Mouse (Mus musculus): ENCODE data around the gene Lce1e.
"Not testable (repeated sequence)": the region's sequence is repeated elsewhere in the genome, so short reads cannot be mapped to it uniquely, and the experiment has no call there.

Lce1e gene

GRCm38 (mm10) chr3:92708974-92709373 is at the start of gene Lce1e:
Gene Lce1e (minus strand): TSS chr3:92709074.
- DNase-seq: no peak

DNA sequence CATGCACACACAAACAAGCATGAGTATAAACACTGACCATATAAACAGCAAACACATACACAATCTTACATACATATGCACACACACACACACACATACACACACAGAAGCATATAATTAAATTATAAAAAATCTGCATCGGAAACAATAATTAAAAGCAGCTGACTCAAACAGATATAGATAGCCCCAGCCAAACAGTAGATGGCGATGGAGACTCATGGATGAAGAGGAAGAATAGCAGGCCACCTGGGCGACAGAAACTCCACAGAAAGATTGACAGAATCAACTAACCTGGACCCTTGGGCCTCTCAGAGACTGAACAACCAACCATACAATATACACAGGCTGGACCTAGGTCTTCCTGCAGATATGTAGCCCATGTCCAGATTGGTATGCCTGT is 44.3 kb upstream of the Lce1e start:
- peak; percentile 5 for DNase-seq

DNA sequence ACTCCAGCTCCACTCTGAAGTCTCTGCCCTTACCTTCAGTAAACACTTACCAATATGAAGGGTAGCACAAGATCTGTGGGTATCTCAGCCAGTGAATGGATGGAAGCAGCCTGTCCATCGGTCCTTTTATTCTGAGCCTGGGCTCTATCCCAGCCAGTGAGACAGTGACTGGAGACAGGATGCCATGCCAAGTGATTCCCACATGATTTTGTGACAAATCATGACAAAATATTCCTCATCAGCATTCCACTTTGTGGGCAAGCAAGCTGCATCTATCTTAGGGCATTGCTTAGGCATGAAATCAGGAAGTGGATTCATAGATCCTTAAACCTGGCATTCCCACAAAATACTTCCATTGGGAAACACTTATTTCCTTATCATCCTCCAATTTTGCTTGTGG is 43.4 kb upstream of the Lce1e start, which contains the start of gene Lce1g:
Lce1g (minus strand) TSS at position 101 of the 400 bp plus-strand sequence.
- DNase-seq: no peak

DNA sequence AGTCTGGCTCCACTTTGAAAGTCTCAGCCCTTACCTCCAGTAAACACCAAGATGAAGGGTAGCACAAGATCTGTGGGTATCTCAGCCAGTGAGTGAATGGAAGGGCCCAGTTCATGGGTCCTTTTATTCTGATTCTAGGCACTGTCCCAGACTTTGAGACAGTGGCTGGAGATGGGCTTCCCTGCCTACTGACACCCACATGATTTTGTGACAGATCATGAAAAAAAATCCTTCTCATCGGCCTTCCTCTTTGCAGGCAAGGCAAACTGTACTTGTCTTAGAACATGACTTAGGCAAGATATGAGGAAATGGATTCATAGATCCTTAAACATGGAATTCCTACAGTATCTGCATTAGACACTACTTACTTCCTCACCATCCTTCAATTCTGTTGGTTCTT is 30.1 kb upstream of the Lce1e start, which contains the start of gene Gm38119:
Gm38119 (minus strand) TSS at position 101 of the 400 bp plus-strand sequence.
- DNase-seq: no peak

DNA sequence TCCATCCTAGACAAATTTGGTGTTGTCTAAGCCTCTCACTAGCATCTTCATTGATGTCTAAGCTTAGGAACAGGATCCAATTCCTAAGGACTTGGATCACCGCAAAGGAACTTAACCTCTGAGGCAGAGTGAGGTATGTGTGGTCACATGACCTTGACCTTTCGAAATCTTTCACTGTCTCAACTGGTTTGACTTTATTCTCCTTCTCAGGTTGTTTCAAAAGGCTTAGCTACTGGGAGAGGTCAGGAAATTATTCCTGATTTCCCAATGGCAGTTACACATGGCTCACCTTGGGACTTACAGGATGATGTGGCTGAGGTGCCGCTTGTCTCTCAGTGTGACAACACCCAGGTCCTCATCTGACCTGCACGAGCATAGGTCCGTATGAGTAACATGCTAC is 13.8 kb upstream of the Lce1e start:
- no peak for DNase-seq

- DNase-seq: no peak
Measured at GRCm38 (mm10) chr3:92720250-92720649, 11.4 kb upstream of the Lce1e start, which contains the start of gene Lce1f. Gene Lce1f (minus strand): TSS chr3:92720350.

DNA sequence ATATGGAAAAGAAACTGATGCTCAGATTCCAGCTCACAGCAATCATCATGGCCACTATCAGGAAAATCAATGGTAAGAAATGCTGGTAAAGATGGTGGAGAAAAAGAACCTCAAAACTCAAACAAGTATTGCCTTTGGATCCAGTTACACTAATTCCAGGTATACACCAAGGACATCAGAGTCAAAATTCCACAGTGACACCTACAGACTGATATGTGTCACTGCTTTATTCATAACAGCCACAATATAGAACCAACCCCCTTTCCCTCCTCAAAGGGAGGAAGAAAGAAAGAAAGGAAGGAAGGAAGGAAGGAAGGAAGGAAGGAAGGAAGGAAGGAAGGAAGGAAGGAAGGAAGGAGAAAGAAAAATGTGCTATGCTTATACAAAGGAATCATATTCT is 6.2 kb upstream of the Lce1e start:
- no peak for DNase-seq

- DNase-seq: no peak
Measured at GRCm38 (mm10) chr3:92694613-92695012, 14.3 kb downstream of the Lce1e start.

- DNase-seq: no peak
Measured at GRCm38 (mm10) chr3:92691688-92692087, 17.2 kb downstream of the Lce1e start.

DNA sequence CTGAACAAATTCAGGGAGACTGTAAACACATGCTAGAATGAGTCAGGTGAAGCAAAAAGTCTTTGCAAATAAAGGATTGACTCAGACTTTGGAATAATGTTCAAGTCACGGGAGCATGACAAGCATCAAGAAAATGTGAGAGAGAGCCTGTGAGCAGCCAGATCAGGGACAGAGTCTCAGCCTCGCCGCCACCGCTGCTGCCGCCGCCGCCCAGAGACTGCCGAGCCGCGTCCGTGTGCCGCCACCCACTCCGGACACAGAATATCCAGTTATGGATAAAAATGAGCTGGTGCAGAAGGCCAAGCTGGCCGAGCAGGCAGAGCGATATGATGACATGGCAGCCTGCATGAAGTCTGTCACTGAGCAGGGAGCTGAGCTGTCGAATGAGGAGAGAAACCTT is 19.7 kb downstream of the Lce1e start:
- not testable (repeated sequence) for DNase-seq

DNA sequence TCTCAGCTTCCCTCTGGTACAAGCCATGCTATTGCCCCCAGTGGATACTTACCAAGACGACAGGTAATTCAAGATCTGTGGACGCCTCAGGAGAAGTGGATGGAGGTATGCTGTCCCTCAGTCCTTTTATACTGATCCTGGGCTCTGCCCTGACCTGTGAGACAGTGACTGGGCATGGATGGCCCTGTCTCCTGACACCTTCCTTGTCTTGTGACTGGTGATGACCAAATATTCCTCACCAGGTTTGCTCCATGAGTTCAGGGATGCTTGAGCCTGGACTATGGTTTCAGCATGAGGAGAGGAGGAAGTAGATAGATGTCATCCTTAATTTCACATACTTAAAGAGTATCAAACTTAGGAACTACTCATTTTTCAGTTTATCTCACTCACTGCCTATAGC is 21.8 kb downstream of the Lce1e start, which contains the start of gene Lce1d:
Lce1d (minus strand) TSS at position 101 of the 400 bp plus-strand sequence.
- no peak for DNase-seq

DNA sequence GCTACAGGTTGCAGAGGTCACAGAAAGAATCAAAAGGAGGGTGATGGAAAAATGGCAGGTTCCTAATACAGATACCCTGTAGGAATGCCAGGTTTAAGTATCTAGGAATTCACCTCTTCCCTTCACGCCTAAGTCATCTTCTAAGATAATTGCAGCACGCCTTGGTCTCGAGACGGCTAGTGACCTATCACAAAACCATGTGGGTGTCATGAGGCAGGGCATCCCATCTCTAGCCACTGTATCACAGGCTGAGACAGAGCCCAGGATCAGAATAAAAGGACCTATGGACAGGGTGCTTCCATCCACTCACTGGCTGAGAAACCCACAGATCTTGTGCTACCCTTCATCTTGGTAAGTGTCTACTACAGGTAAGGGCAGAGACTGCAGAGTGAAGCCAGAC is 29.9 kb downstream of the Lce1e start, which contains the start of gene Lce1c:
Lce1c (plus strand) TSS at position 301 of the 400 bp plus-strand sequence.
- DNase-seq: no peak

- DNase-seq: no peak
Measured at GRCm38 (mm10) chr3:92670215-92670614, 38.7 kb downstream of the Lce1e start, which contains the start of gene Lce1a2. Gene Lce1a2 (minus strand): TSS chr3:92670315.

Data from retina, postnatal 1 day (tissue).